Mouse (Mus musculus) intestine, postnatal 0 days (tissue): ENCODE data around the gene Cep83. TPM values are rescaled to one million over a fixed set of nuclear protein-coding genes. Genes with fewer than 3 reads are reported as not detected.

Experiments
- ATAC-seq: fragments of 200-750 bp; cut with Nextera tagmentation; 2 replicates; pipeline ENCODE4 v1.8.0; 2017; ENCODE audit warnings: mild to moderate bottlenecking, moderate TSS enrichment, moderate library complexity
- H3K27ac ChIP-seq: fragments of 300-500 bp; sonication (generic); 2 replicates; pipeline ENCODE4 v1.5.1; 2014; ENCODE audit warnings: mild to moderate bottlenecking, low read depth, low read length, moderate library complexity
- H3K27me3 ChIP-seq: fragments of 300-500 bp; sonication (generic); replicated peaks from 2 replicates; pipeline ENCODE4 v1.6.1; 2014; ENCODE audit warnings: low read length, mixed read lengths; ENCODE audit not compliant: control insufficient read depth, insufficient read depth
- H3K36me3 ChIP-seq: fragments of 300-500 bp; sonication (generic); 2 replicates; pipeline ENCODE4 v1.6.1; 2014; ENCODE audit warnings: mild to moderate bottlenecking, moderate library complexity; ENCODE audit not compliant: control insufficient read depth, insufficient read depth
- H3K4me1 ChIP-seq: fragments of 300-500 bp; sonication (generic); replicated peaks from 2 replicates; pipeline ENCODE4 v1.6.1; 2014; ENCODE audit warnings: antibody characterized with exemption, low read length, mixed read lengths; ENCODE audit not compliant: control insufficient read depth, insufficient read depth
- H3K4me2 ChIP-seq: fragments of 300-500 bp; sonication (generic); replicated peaks from 2 replicates; pipeline ENCODE4 v1.6.1; 2014; ENCODE audit warnings: low read depth, mild to moderate bottlenecking, moderate library complexity
- H3K4me3 ChIP-seq: fragments of 300-500 bp; sonication (generic); 2 replicates; pipeline ENCODE4 v1.5.1; 2014; ENCODE audit warnings: low read depth, low read length
- H3K9ac ChIP-seq: fragments of 300-500 bp; sonication (generic); 2 replicates; pipeline ENCODE4 v1.6.1; 2014; ENCODE audit warnings: mild to moderate bottlenecking, low read depth, low read length
- H3K9me3 ChIP-seq: fragments of 300-500 bp; sonication (generic); 2 replicates; pipeline ENCODE4 v1.6.1; 2016; ENCODE audit warnings: mixed run types; ENCODE audit not compliant: control insufficient read depth
- CTCF ChIP-seq: sonication (generic); IDR thresholded peaks from 2 replicates; pipeline ENCODE4 v1.5.1; 2016; ENCODE audit warnings: low read depth, mild to moderate bottlenecking, control low read depth, antibody characterized with exemption, moderate library complexity
- WGBS: fragments of 180-500 bp; shearing (Covaris S2); extraction: QIAGEN DNeasy Blood & Tissue Kit; methylation state at CpG from one replicate; pipeline ENCODE4 v1.1.7; 2014; 5-methylcytosine and 5-hydroxymethylcytosine counted together
- polyA plus RNA-seq: library from polyadenylated mRNA; unstranded; fragments of >200 nt; fragmentation: Nextera tagmentation; extraction: Ambion mirVana; gene quantifications from 2 replicates; pipeline ENCODE4 v1.2.1, GENCODE M21; 2015

The Cep83 gene
- polyA plus RNA-seq, 1 experiment from 2014 or later: 9.5 TPM

DNA sequence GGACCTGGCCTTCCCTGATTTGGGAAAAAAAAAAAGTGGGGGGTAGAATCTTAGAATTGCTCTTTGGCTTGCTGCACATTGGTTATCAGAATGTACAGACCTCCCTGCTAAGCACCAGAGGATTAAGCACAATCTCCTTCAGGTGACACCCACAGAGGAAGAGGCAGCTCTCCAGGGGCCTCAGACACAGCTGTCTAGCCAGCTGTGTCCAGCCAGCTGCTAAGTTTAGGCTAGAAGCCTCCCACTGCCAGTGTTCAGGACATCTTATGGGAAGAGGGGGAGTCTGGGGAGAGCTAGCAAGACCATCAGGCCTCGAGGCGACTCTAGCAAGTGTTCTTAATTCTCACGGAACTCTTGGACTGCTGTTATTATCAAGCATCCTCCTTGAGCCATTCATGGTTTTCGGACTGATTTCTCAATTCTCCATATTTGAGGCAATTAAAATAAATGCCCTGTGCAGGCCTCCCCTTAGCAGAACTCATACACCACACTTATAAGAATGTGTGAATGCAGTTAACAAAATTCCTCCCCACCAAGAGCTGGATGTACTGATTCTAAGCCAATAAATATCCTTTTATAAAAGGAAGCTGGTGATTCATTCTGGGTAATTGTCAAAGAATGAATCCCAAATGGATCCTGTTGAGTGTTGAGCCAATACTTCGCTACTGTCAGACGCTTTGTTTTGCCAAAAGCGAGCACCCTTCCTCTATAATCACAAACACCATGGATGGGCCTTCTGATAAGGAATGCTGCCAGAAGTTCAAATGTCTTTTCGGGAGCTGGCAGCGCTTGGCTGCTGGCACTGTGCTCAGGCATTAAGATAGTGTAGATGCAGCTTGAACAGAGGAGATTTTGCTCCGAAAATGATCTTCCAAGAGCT lies 115.8 kb downstream of the Cep83 start:
- Histone ChIP-seq H3K36me3 (no peaks in the 10 kb centered on the region), H3K27ac (no peak overlapping the region), H3K27me3 (no peaks in the 10 kb centered on the region), H3K9me3 (no peaks in the 10 kb centered on the region), H3K9ac (no peak overlapping the region), H3K4me1 (no peaks in the 10 kb centered on the region), H3K4me2 (no peak overlapping the region), H3K4me3 (no peak overlapping the region)
- TF ChIP-seq CTCF: no peak
- 73% methylated on average over 10 of the region's 10 CpGs for WGBS
- ATAC-seq: no peak

DNA sequence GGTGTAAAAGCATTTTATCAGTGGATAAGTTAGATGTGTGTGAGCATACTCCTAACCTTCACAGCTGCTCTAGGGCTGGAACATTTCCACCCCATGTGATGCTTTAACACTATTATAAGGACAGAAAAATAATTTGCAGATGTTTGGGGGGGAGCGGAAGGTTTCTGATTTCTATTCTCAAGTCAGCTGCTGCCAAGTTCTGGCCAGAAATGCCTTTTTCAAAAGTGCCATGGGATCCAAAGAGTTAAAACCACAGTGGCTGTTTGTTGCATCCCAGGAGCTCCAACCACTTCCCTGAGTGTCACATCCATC lies 116.4 kb downstream of the Cep83 start:
- no peaks in the 10 kb centered on the region for H3K36me3 ChIP-seq
- 90% methylated on average over 1 of the region's 1 CpGs for whole genome bisulfite sequencing
- ATAC-seq: no peak

DNA sequence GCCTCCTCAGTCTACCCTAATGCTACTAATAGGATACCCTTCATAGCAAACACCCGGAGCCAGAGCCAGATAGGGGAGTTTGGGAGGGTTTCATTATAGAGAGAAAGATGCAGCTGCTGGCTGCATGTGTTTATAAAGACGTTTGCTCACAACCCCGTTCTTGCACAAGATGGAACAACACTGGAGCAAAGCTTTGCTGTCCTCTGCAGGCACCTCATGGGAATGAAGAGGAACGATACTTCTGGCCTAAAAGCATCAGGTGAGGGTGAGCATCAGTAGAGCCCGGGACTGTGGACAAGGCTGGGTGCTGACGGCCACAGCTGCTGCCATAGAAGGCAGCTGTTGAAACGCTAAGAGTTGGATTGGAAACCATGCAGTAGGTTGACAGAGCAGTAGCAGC lies 118.9 kb downstream of the Cep83 start:
- H3K27me3 ChIP-seq: no peaks in the 10 kb centered on the region
- no peak for ATAC-seq
- H3K27ac ChIP-seq: no peak overlapping the region
- H3K4me3 ChIP-seq: no peak overlapping the region
- WGBS: 55% methylated on average over 7 of the region's 7 CpGs
- no peak overlapping the region for H3K4me2 ChIP-seq
- H3K9me3 ChIP-seq: no peaks in the 10 kb centered on the region
- no peaks in the 10 kb centered on the region for H3K36me3 ChIP-seq
- TF ChIP-seq CTCF: peak; percentile 60
- no peak overlapping the region for H3K9ac ChIP-seq
- no peaks in the 10 kb centered on the region for H3K4me1 ChIP-seq

More for the DNA sequence above, 116.4 kb downstream of the Cep83 start:
- Histone ChIP-seq H3K9ac (no peak overlapping the region), H3K27ac (no peak overlapping the region), H3K4me1 (no peaks in the 10 kb centered on the region), H3K9me3 (no peaks in the 10 kb centered on the region), H3K27me3 (no peaks in the 10 kb centered on the region), H3K4me3 (no peak overlapping the region), H3K4me2 (no peak overlapping the region)
- TF ChIP-seq CTCF: no peak

- H3K4me2 ChIP-seq: no peak overlapping the region
- no peaks in the 10 kb centered on the region for H3K4me1 ChIP-seq
- H3K9ac ChIP-seq: no peak overlapping the region
- H3K27me3 ChIP-seq: no peaks in the 10 kb centered on the region
- no peak overlapping the region for H3K4me3 ChIP-seq
- no peaks in the 10 kb centered on the region for H3K9me3 ChIP-seq
- TF ChIP-seq CTCF: no peak
- 23% methylated on average over 6 of the region's 6 CpGs for WGBS
- H3K36me3 ChIP-seq: no peaks in the 10 kb centered on the region
- no peak overlapping the region for H3K27ac ChIP-seq
- ATAC-seq: no peak
Measured at GRCm38 (mm10) chr10:94808275-94808674, 119.8 kb downstream of the Cep83 start.

- Histone ChIP-seq H3K4me1 (no peaks in the 10 kb centered on the region), H3K27ac (no peak overlapping the region), H3K9me3 (no peaks in the 10 kb centered on the region), H3K36me3 (no peaks in the 10 kb centered on the region), H3K4me3 (no peak overlapping the region), H3K4me2 (no peak overlapping the region), H3K27me3 (no peaks in the 10 kb centered on the region), H3K9ac (no peak overlapping the region)
- TF ChIP-seq CTCF: no peak
- ATAC-seq: no peak
- 73% methylated on average over 7 of the region's 7 CpGs for WGBS
Measured at GRCm38 (mm10) chr10:94809946-94810472, 121.6 kb downstream of the Cep83 start.

GRCm38 (mm10) chr10:94811907-94812851 lies 123.7 kb downstream of the Cep83 start:
- Histone ChIP-seq H3K36me3 (no peaks in the 10 kb centered on the region), H3K4me3 (no peak overlapping the region), H3K4me2 (no peak overlapping the region), H3K27me3 (no peaks in the 10 kb centered on the region), H3K9ac (no peak overlapping the region), H3K4me1 (no peaks in the 10 kb centered on the region), H3K27ac (no peak overlapping the region), H3K9me3 (no peaks in the 10 kb centered on the region)
- TF ChIP-seq CTCF: no peak
- WGBS: 74% methylated on average over 17 of the region's 17 CpGs
- no peak for ATAC-seq
